Mouse (Mus musculus): Measurements from ENCODE around the gene Pglyrp2.

GRCm38 (mm10) chr17:32382576-32382975 lies 41.4 kb downstream of the Pglyrp2 start:
- TF ChIP-seq CTCF (IDR thresholded peaks at IDR 0.05; ENCODE audit: insufficient read depth, low read length), result no peak
- no peak for TF ChIP-seq POLR2A (IDR thresholded peaks at IDR 0.05; ENCODE audit: borderline replicate concordance, extremely low read depth, low read depth, low read length)
